Mouse (Mus musculus) neural tube, embryonic 14.5 days (tissue): Measurements from ENCODE around the gene Olfr610. TPM values are rescaled to one million over a fixed set of nuclear protein-coding genes. Genes with fewer than 3 reads are reported as not detected.
"Not testable (repeated sequence)": the region's sequence is repeated elsewhere in the genome, so short reads cannot be mapped to it uniquely, and the experiment has no call there.

ENCODE experiments used
- ATAC-seq: fragments of 200-750 bp; cut with Nextera tagmentation; 2 replicates; pipeline ENCODE4 v1.8.0; 2017; ENCODE audit warnings: low read depth, mild to moderate bottlenecking, moderate TSS enrichment, moderate library complexity
- H3K27ac ChIP-seq: fragments of 300-500 bp; sonication (generic); 2 replicates; pipeline ENCODE4 v1.5.1; 2014; ENCODE audit warnings: low read depth, mild to moderate bottlenecking, control low read depth, low read length, moderate library complexity, mixed read lengths
- H3K27me3 ChIP-seq: fragments of 300-500 bp; sonication (generic); 2 replicates; pipeline ENCODE4 v1.6.1; 2014; ENCODE audit warnings: low read length; ENCODE audit not compliant: control insufficient read depth, insufficient read depth
- H3K36me3 ChIP-seq: fragments of 300-500 bp; sonication (generic); 2 replicates; pipeline ENCODE4 v1.6.1; 2014; ENCODE audit warnings: low read length, mixed read lengths; ENCODE audit not compliant: control insufficient read depth, insufficient read depth
- H3K4me1 ChIP-seq: fragments of 300-500 bp; sonication (generic); 2 replicates; pipeline ENCODE4 v1.6.1; 2014; ENCODE audit warnings: low read length; ENCODE audit not compliant: control insufficient read depth, insufficient read depth
- H3K4me2 ChIP-seq: fragments of 300-500 bp; sonication (generic); 2 replicates; pipeline ENCODE4 v1.6.1; 2014; ENCODE audit warnings: mild to moderate bottlenecking, low read depth, low read length, control low read depth
- H3K4me3 ChIP-seq: fragments of 300-500 bp; sonication (generic); 2 replicates; pipeline ENCODE4 v1.5.1; 2014; ENCODE audit warnings: low read depth, low read length, control low read depth, mixed read lengths
- H3K9ac ChIP-seq: fragments of 300-500 bp; sonication (generic); replicated peaks from 2 replicates; pipeline ENCODE4 v1.6.1; 2014; ENCODE audit warnings: low read depth, mild to moderate bottlenecking, control low read depth, low read length, mixed read lengths
- H3K9me3 ChIP-seq: fragments of 300-500 bp; sonication (generic); 2 replicates; pipeline ENCODE4 v1.6.1; 2016; ENCODE audit warnings: low read length; ENCODE audit not compliant: control insufficient read depth
- WGBS: fragments of 180-500 bp; shearing (Covaris S2); extraction: QIAGEN DNeasy Blood & Tissue Kit; methylation state at CpG from one replicate; pipeline ENCODE4 v1.1.7; 2014; 5-methylcytosine and 5-hydroxymethylcytosine counted together
- polyA plus RNA-seq: library from polyadenylated mRNA; unstranded; fragments of >200 nt; fragmentation: Nextera tagmentation; extraction: Ambion mirVana; gene quantifications from 2 replicates; pipeline ENCODE4 v1.2.1, GENCODE M21; 2014

Olfr610 gene
- not detected in 2 replicates for polyA plus RNA-seq

DNA sequence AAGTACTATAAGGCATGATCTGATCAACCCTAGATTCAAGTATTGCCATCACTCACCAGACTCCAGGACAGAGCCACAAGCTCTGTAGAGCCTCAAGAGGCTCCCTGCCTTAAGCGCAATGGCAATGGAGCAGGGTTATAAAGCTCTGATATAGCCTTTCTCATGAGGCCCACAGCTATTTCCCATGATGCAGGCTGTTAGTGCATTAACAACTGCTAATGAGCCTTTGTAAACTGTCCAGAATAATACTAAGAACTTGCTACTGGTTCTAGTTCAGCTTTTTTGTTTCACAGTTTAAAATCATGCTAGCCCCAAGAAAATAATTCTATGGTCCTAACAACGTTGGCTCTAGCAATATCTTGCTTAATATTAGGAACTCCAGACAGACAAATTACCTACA is at the start of gene Olfr610:
Gene Olfr610 (minus strand): TSS at position 101 of the 400 bp plus-strand sequence.
- H3K9me3 ChIP-seq = no peaks in the 10 kb centered on the region
- no peak within 1 kb of the TSS for H3K9ac ChIP-seq
- no peaks in the 10 kb centered on the region for H3K4me1 ChIP-seq
- no peaks in the 10 kb centered on the region for H3K36me3 ChIP-seq
- no peak within 1 kb of the TSS for H3K4me3 ChIP-seq
- H3K4me2 ChIP-seq = no peak within 1 kb of the TSS
- H3K27me3 ChIP-seq = no peaks in the 10 kb centered on the region
- no peak within 1 kb of the TSS for H3K27ac ChIP-seq
- WGBS = 79% methylated on average over 2 of the region's 2 CpGs
- no peak for ATAC-seq

DNA sequence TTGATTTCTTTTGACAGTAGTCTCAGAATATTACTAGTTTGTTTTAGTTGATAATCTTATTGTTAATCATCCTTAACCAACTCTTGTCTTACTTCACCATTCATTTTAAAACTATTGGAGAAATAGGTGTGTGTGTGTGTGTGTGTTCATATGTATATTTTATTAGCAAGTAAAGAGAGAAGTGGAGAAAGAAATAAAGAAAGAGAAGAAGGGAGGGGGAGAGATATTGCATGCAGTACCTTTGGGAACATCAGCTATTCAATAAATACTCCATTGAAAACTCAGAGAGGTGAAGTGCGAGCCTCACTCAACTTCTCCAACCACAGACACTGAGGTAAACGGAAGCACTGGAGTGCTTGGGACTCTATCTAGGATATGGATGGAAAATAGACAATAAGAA is 43.9 kb upstream of the Olfr610 start, which contains the start of gene Olfr615:
Gene Olfr615 (plus strand): TSS at position 301 of the 400 bp plus-strand sequence.
- H3K4me2 ChIP-seq = no peak within 1 kb of the TSS
- H3K27ac ChIP-seq = no peak within 1 kb of the TSS
- H3K27me3 ChIP-seq = no peaks in the 10 kb centered on the region
- H3K4me3 ChIP-seq = no peak within 1 kb of the TSS
- H3K9ac ChIP-seq = no peak within 1 kb of the TSS
- H3K9me3 ChIP-seq = no peaks in the 10 kb centered on the region
- no peak for ATAC-seq
- H3K36me3 ChIP-seq = no peaks in the 10 kb centered on the region
- no peaks in the 10 kb centered on the region for H3K4me1 ChIP-seq
- WGBS = 88% methylated on average over 2 of the region's 2 CpGs

DNA sequence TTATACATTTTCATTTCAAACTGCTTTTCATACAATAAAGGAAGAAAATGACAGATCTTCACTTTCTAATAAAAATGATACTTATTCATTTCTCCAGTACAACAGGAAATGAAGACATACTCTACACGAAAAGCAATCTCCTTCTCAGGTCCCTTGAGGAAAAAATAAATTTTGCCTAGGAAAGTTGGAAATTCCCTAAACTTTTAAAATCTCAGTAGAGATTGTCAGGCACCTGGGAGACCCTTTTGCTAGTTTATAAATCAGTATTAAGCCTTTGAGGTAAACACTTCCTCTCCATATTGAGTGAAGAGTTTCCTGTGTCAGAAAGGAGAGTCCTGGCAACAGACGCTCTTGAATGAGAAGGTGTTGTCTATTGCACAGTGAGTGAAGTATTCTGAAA is 35.9 kb upstream of the Olfr610 start, which contains the start of gene Olfr613:
Gene Olfr613 (plus strand): TSS at position 301 of the 400 bp plus-strand sequence.
- no peaks in the 10 kb centered on the region for H3K4me1 ChIP-seq
- H3K27ac ChIP-seq = no peak within 1 kb of the TSS
- H3K9me3 ChIP-seq = no peaks in the 10 kb centered on the region
- WGBS = 91% methylated on average over 2 of the region's 2 CpGs
- no peak for ATAC-seq
- no peak within 1 kb of the TSS for H3K9ac ChIP-seq
- H3K4me2 ChIP-seq = no peak within 1 kb of the TSS
- no peaks in the 10 kb centered on the region for H3K27me3 ChIP-seq
- H3K36me3 ChIP-seq = no peaks in the 10 kb centered on the region
- H3K4me3 ChIP-seq = no peak within 1 kb of the TSS

DNA sequence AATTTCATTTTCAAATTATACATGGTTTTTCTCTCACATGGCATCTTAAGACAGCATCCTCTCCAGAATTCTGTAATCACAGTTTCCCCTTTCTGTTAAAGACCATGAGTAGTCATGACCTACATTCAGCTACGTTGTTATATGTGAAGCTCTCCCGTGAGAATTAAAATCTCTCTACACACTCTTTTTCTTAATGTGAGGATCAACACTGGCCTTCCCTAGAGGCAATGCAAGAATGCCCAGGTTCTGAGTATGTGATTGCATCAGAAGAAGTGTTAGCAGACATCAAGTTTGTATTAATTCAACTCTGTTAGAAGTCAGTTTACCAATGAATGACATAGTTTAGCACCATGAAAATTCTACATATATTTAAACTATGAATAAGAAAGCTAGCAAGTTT is 30.7 kb upstream of the Olfr610 start, which contains the start of gene Olfr612:
Gene Olfr612 (minus strand): TSS at position 101 of the 400 bp plus-strand sequence.
- H3K4me1 ChIP-seq, ATAC-seq, H3K36me3 ChIP-seq, H3K9me3 ChIP-seq, H3K4me2 ChIP-seq, H3K27me3 ChIP-seq, H3K27ac ChIP-seq, H3K4me3 ChIP-seq, H3K9ac ChIP-seq: not testable (repeated sequence)
- 85% methylated on average over 2 of the region's 2 CpGs for WGBS

DNA sequence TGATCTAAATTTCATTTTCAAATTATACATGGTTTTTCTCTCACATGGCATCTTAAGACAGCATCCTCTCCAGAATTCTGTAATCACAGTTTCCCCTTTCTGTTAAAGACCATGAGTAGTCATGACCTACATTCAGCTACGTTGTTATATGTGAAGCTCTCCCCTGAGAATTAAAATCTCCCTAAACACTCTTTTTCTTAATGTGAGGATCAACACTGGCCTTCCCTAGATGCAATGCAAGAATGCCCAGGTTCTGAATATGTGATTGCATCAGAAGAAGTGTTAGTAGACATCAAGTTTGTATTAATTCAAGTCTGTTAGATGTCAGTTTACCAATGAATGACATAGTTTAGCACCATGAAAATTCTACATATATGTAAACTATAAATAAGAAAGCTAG is 8.8 kb upstream of the Olfr610 start, which contains the start of gene Olfr611:
Gene Olfr611 (minus strand): TSS at position 101 of the 400 bp plus-strand sequence.
- WGBS = 72% methylated on average over 1 of the region's 1 CpGs

DNA sequence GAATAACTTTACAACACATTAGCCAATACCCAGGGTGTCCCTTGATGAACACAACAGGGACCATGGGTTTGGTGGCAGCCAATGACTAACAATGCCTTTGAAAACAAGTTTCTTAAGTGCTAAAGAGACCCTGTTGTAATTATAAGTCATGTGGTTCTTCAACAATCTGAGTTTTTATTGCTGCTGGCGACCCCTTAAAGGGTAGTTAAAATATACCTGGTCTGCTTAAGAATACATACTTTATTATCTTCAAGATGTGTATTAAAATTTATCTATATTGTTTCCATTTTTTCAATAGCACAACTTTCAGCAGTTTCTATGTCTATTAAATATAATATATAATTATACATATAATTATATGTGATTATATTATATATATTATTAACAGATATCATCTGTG is 14.0 kb downstream of the Olfr610 start, which contains the start of gene Olfr609:
Gene Olfr609 (minus strand): TSS at position 101 of the 400 bp plus-strand sequence.
- WGBS = 47% methylated on average over 1 of the region's 1 CpGs
- no peaks in the 10 kb centered on the region for H3K9me3 ChIP-seq

More for the DNA sequence above, 8.8 kb upstream of the Olfr610 start, which contains the start of gene Olfr611:
- not testable (repeated sequence) for H3K27ac ChIP-seq, H3K4me2 ChIP-seq, H3K27me3 ChIP-seq, H3K4me1 ChIP-seq, H3K9me3 ChIP-seq, H3K36me3 ChIP-seq, H3K9ac ChIP-seq, H3K4me3 ChIP-seq, ATAC-seq

DNA sequence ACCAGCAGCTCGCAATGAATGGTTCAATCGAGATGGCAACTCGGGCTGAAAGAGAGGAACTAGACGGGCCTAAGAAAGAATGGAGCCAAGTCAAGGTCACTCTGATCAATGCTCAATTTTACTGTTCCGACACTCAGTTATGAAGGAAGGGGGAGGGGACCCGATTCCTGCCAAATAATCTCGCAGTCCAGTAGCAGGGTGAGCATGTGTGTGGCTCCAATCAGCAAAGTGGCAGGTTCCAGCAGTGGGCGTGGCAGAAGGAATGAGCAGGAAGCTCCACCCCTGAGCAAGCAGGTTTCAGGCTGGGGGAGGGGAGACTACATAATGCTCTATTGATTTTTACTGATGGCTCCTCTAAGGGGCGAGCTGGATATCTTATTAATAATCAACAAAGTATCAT is 34.8 kb downstream of the Olfr610 start:
- H3K4me3 ChIP-seq, H3K4me1 ChIP-seq, H3K27ac ChIP-seq, H3K27me3 ChIP-seq, H3K9me3 ChIP-seq, H3K36me3 ChIP-seq, H3K4me2 ChIP-seq, H3K9ac ChIP-seq: not testable (repeated sequence)
- ATAC-seq = peak; percentile 51; the same call in 1 of the 2 replicates
- 88% methylated on average over 9 of the region's 9 CpGs for WGBS

More for the DNA sequence above, 14.0 kb downstream of the Olfr610 start, which contains the start of gene Olfr609:
- Histone ChIP-seq H3K27me3 (no peaks in the 10 kb centered on the region), H3K4me1 (no peaks in the 10 kb centered on the region), H3K9ac (no peak within 1 kb of the TSS), H3K27ac (no peak within 1 kb of the TSS), H3K4me3 (no peak within 1 kb of the TSS), H3K36me3 (no peaks in the 10 kb centered on the region), H3K4me2 (no peak within 1 kb of the TSS)
- ATAC-seq = no peak

DNA sequence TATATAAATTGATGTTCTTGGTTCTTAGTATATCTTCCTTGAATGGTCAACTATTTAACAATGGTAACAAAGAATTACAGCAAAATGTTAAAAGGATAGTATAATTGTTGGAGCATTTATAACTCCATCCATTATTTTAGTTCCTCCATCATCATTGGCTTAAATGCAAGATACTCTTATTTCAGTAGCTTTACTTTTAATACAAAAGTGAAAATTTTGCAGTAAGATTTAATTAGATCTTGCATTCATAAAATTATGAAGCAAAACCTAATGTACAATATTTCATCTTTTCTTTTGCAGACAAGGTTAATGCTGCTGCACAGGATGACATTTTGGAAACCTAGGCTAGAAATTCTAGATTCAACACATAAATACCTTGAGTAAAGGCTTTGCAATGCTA is 42.3 kb downstream of the Olfr610 start, which contains the start of gene Olfr608:
Gene Olfr608 (plus strand): TSS at position 301 of the 400 bp plus-strand sequence.
- H3K9me3 ChIP-seq = no peaks in the 10 kb centered on the region
- no peaks in the 10 kb centered on the region for H3K36me3 ChIP-seq
- no peak within 1 kb of the TSS for H3K4me2 ChIP-seq
- ATAC-seq = no peak
- H3K4me3 ChIP-seq = no peak within 1 kb of the TSS
- no peak within 1 kb of the TSS for H3K27ac ChIP-seq
- no peaks in the 10 kb centered on the region for H3K27me3 ChIP-seq
- H3K4me1 ChIP-seq = no peaks in the 10 kb centered on the region
- no peak within 1 kb of the TSS for H3K9ac ChIP-seq

DNA sequence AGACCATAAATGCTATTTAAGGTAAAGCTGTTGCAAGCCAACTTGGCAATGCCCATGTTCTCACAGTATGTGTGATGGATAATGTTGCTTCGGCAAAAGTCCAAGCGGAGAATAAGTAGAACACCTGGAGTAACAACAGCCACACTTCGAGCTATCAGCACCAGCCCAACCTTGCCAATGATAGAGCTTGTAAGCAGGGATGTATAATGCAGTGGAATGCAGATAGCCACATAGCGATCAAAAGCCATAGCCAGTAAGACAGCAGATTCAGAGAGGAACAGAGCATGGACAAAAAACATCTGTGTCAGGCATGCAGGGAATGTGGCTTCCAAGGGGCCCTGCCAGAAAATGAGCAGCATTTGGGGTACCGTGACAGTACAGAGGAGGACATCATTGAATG is 51.3 kb downstream of the Olfr610 start:
- no peaks in the 10 kb centered on the region for H3K27me3 ChIP-seq
- H3K4me3 ChIP-seq = no peak overlapping the region
- ATAC-seq = no peak
- no peaks in the 10 kb centered on the region for H3K4me1 ChIP-seq
- WGBS = 95% methylated on average over 5 of the region's 5 CpGs
- H3K36me3 ChIP-seq = no peaks in the 10 kb centered on the region
- H3K27ac ChIP-seq = no peak overlapping the region
- H3K4me2 ChIP-seq = no peak overlapping the region
- no peaks in the 10 kb centered on the region for H3K9me3 ChIP-seq
- H3K9ac ChIP-seq = no peak overlapping the region
